Mouse (Mus musculus): Measurements from ENCODE around the gene BC035947. TPM values are rescaled to one million over a fixed set of nuclear protein-coding genes. Genes with fewer than 3 reads are reported as not detected.
A peak's percentile ranks its signal among the peaks of the same experiment; 100 is the strongest.
"Not testable (repeated sequence)": the region's sequence is repeated elsewhere in the genome, so short reads cannot be mapped to it uniquely, and the experiment has no call there.

BC035947 gene
- polyA plus RNA-seq, 1 experiment from 2014 or later = 1.0 TPM

- no peak overlapping the region for H3K4me3 ChIP-seq (replicated peaks)
- H3K4me2 ChIP-seq = no peak overlapping the region
- H3K9ac ChIP-seq (replicated peaks) = no peak overlapping the region
- ATAC-seq (ENCODE audit: low FRiP score) = peak; percentile 69
- no peaks in the 10 kb centered on the region for H3K36me3 ChIP-seq
- 60% methylated on average over 7 of the region's 7 CpGs for WGBS
- 0 out of 2 replicates have a peak overlapping the region, but pooled peaks have one; percentile 48 for H3K27ac ChIP-seq (replicated peaks)
- H3K9me3 ChIP-seq (replicated peaks) = no peaks in the 10 kb centered on the region
- H3K27me3 ChIP-seq (replicated peaks) = no peaks in the 10 kb centered on the region
- 0 out of 2 replicates have a peak, but pooled peaks cover 2% of the 10 kb centered on the region for H3K4me1 ChIP-seq
Observed at GRCm38 (mm10) chr1:78530500-78531215, 18.7 kb upstream of the BC035947 start.

- Histone ChIP-seq H3K27ac (replicated peaks) (no peak overlapping the region), H3K9ac (replicated peaks) (no peak overlapping the region), H3K4me3 (replicated peaks) (no peak overlapping the region), H3K4me2 (no peak overlapping the region), H3K36me3 (no peaks in the 10 kb centered on the region), H3K9me3 (replicated peaks) (no peaks in the 10 kb centered on the region), H3K4me1 (0 out of 2 replicates have a peak, but pooled peaks cover 2% of the 10 kb centered on the region), H3K27me3 (replicated peaks) (no peaks in the 10 kb centered on the region)
- ATAC-seq (ENCODE audit: low FRiP score) = no peak
- WGBS = 93% methylated on average over 8 of the region's 8 CpGs
Observed at GRCm38 (mm10) chr1:78529011-78529410, 17.1 kb upstream of the BC035947 start.

- Histone ChIP-seq H3K9me3 (replicated peaks) (no peaks in the 10 kb centered on the region), H3K4me1 (0 out of 2 replicates have a peak, but pooled peaks cover 2% of the 10 kb centered on the region), H3K27me3 (replicated peaks) (no peaks in the 10 kb centered on the region), H3K27ac (replicated peaks) (no peak overlapping the region), H3K4me3 (replicated peaks) (no peak overlapping the region), H3K9ac (replicated peaks) (no peak overlapping the region), H3K36me3 (no peaks in the 10 kb centered on the region), H3K4me2 (no peak overlapping the region)
- ATAC-seq (ENCODE audit: low FRiP score) = no peak
- WGBS = 95% methylated on average over 3 of the region's 3 CpGs
Observed at GRCm38 (mm10) chr1:78528356-78528755, 16.4 kb upstream of the BC035947 start.

GRCm38 (mm10) chr1:78525189-78525886, 13.4 kb upstream of the BC035947 start:
- Histone ChIP-seq H3K27me3 (replicated peaks) (no peaks in the 10 kb centered on the region), H3K36me3 (no peaks in the 10 kb centered on the region), H3K4me3 (replicated peaks) (no peak overlapping the region), H3K27ac (replicated peaks) (no peak overlapping the region), H3K9ac (replicated peaks) (no peak overlapping the region), H3K4me1 (no peaks in the 10 kb centered on the region), H3K4me2 (no peak overlapping the region), H3K9me3 (replicated peaks) (no peaks in the 10 kb centered on the region)
- WGBS = 45% methylated on average over 23 of the region's 23 CpGs
- ATAC-seq (ENCODE audit: low FRiP score) = no peak

DNA sequence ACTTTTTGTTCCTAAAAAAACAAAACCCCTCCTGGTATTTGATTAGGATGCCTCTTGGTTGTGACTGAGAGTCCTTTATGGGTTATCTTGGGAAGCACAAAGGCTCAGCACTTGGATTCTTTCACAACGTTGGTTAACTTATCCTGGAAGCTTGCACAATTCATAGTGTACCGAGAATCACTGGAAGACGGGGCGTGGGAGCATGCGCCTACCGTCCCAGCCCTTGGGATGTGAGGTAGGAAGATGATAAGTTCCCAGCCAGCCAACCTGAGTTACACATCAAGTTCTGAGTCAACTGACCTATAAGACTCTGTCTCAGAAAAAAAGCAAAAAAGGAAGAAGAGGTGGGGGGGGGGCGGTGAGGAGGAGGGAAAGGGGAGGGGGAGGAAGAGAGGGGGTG, 6.9 kb upstream of the BC035947 start:
- H3K36me3 ChIP-seq = no peaks in the 10 kb centered on the region
- H3K27ac ChIP-seq (replicated peaks) = no peak overlapping the region
- ATAC-seq (ENCODE audit: low FRiP score) = no peak
- WGBS = 88% methylated on average over 7 of the region's 7 CpGs
- H3K4me1 ChIP-seq = no peaks in the 10 kb centered on the region
- no peak overlapping the region for H3K4me2 ChIP-seq
- no peak overlapping the region for H3K4me3 ChIP-seq (replicated peaks)
- no peaks in the 10 kb centered on the region for H3K27me3 ChIP-seq (replicated peaks)
- H3K9me3 ChIP-seq (replicated peaks) = no peaks in the 10 kb centered on the region
- H3K9ac ChIP-seq (replicated peaks) = no peak overlapping the region

- Histone ChIP-seq H3K9me3 (replicated peaks) (no peaks in the 10 kb centered on the region), H3K4me1 (peaks cover 6% of the 10 kb centered on the region), H3K36me3 (no peaks in the 10 kb centered on the region), H3K27ac (replicated peaks) (no peak overlapping the region), H3K4me2 (no peak overlapping the region), H3K9ac (replicated peaks) (no peak overlapping the region), H3K27me3 (replicated peaks) (no peaks in the 10 kb centered on the region), H3K4me3 (replicated peaks) (no peak overlapping the region)
- no peak for ATAC-seq (ENCODE audit: low FRiP score)
- WGBS = 83% methylated on average over 8 of the region's 8 CpGs
Observed at GRCm38 (mm10) chr1:78512756-78513155, 798 bp upstream of the BC035947 start.

DNA sequence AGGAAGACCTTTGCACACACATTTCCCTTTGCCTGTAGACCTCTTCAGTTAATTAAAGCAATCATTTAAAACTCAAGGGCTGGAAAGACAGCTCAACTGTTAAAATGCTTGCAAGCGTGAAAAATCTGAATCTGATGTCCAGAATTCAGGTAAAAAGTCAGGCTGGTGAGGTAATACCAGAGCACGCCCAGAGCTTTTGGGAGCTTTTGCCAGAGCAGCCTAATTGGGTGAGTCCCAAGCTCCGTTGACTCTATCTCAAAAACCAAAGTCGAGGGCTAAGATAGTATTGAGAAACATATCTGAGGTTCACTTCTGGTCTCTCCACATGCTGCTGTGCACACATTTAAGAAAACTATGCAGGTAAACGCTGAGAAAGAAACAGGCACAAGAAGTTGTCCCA, 1.1 kb downstream of the BC035947 start, which contains the start of gene Mogat1:
Gene Mogat1 (plus strand): TSS at position 130 of the 400 bp plus-strand sequence.
- H3K36me3 ChIP-seq = no peaks in the 10 kb centered on the region
- no peaks in the 10 kb centered on the region for H3K27me3 ChIP-seq (replicated peaks)
- H3K9ac ChIP-seq (replicated peaks) = peak within 1 kb of the TSS; percentile 45
- H3K9me3 ChIP-seq (replicated peaks) = no peaks in the 10 kb centered on the region
- no peak within 1 kb of the TSS for H3K27ac ChIP-seq (replicated peaks)
- peak within 1 kb of the TSS; percentile 64 for H3K4me2 ChIP-seq
- ATAC-seq (ENCODE audit: low FRiP score) = no peak
- peaks cover 6% of the 10 kb centered on the region for H3K4me1 ChIP-seq
- H3K4me3 ChIP-seq (replicated peaks) = peak within 1 kb of the TSS; percentile 40
- 72% methylated on average over 5 of the region's 5 CpGs for WGBS

- no peak overlapping the region for H3K4me3 ChIP-seq (replicated peaks)
- no peaks in the 10 kb centered on the region for H3K9me3 ChIP-seq (replicated peaks)
- ATAC-seq (ENCODE audit: low FRiP score) = no peak
- H3K36me3 ChIP-seq = no peaks in the 10 kb centered on the region
- no peak overlapping the region for H3K9ac ChIP-seq (replicated peaks)
- H3K4me2 ChIP-seq = no peak overlapping the region
- WGBS = 51% methylated on average over 1 of the region's 1 CpGs
- no peaks in the 10 kb centered on the region for H3K27me3 ChIP-seq (replicated peaks)
- no peak overlapping the region for H3K27ac ChIP-seq (replicated peaks)
- peaks cover 6% of the 10 kb centered on the region for H3K4me1 ChIP-seq
Observed at GRCm38 (mm10) chr1:78507137-78507536, 4.8 kb downstream of the BC035947 start.

DNA sequence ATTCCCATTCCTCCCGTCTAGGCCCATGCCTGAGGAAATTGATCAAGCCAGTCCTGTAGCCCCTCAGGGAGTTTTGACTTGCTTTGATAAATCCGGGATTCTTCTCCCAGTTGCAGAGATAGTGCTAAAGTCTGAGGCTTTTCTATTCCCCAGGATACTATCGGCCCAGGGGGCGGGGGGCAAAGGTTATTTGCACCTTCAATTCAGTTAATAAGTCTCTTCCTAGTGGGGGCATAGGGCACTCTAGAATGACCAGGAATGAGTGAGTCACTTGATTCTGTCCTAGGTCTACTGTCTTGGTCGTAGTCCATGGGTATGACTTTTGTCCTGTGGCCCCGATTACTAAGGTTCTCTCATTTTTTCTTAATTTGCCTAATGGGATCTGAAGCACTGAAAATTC, 9.4 kb downstream of the BC035947 start:
- ATAC-seq (ENCODE audit: low FRiP score) = no peak
- Histone ChIP-seq H3K27ac (replicated peaks) (no peak overlapping the region), H3K27me3 (replicated peaks) (no peaks in the 10 kb centered on the region), H3K4me1 (no peaks in the 10 kb centered on the region), H3K9me3 (replicated peaks) (no peaks in the 10 kb centered on the region), H3K9ac (replicated peaks) (no peak overlapping the region), H3K36me3 (no peaks in the 10 kb centered on the region), H3K4me2 (no peak overlapping the region), H3K4me3 (replicated peaks) (no peak overlapping the region)
- 93% methylated on average over 6 of the region's 6 CpGs for WGBS

DNA sequence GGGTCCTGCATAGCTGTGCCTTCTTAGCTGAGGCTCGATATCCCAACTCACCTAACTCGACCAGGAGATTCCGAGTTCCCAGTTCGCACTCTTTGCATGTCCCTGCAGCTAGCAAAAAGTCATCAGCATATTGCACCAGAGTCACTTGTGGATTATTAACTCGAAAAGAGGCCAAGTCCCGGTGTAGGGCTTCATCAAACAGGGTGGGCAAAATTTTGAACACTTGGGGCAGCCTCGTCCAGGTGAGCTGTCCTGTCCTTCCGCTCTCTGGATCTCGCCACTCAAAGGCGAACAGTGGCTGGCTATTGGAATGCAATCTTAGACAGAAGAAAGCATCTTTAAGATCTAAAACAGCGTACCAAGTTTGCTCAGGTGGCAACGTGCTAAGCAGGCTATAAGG, 10.1 kb downstream of the BC035947 start:
- H3K4me1 ChIP-seq; H3K4me3 ChIP-seq (replicated peaks); H3K4me2 ChIP-seq; H3K36me3 ChIP-seq; H3K27me3 ChIP-seq (replicated peaks); H3K9ac ChIP-seq (replicated peaks); H3K9me3 ChIP-seq (replicated peaks); ATAC-seq (ENCODE audit: low FRiP score); H3K27ac ChIP-seq (replicated peaks): not testable (repeated sequence)
- WGBS = 93% methylated on average over 12 of the region's 12 CpGs

- WGBS = 93% methylated on average over 16 of the region's 16 CpGs
- Histone ChIP-seq H3K27me3 (replicated peaks) (no peaks in the 10 kb centered on the region), H3K9ac (replicated peaks) (no peak overlapping the region), H3K4me2 (no peak overlapping the region), H3K4me3 (replicated peaks) (no peak overlapping the region), H3K4me1 (no peaks in the 10 kb centered on the region), H3K36me3 (no peaks in the 10 kb centered on the region), H3K9me3 (replicated peaks) (no peaks in the 10 kb centered on the region), H3K27ac (replicated peaks) (no peak overlapping the region)
- no peak for ATAC-seq (ENCODE audit: low FRiP score)
Observed at GRCm38 (mm10) chr1:78501036-78501435, 10.9 kb downstream of the BC035947 start.

DNA sequence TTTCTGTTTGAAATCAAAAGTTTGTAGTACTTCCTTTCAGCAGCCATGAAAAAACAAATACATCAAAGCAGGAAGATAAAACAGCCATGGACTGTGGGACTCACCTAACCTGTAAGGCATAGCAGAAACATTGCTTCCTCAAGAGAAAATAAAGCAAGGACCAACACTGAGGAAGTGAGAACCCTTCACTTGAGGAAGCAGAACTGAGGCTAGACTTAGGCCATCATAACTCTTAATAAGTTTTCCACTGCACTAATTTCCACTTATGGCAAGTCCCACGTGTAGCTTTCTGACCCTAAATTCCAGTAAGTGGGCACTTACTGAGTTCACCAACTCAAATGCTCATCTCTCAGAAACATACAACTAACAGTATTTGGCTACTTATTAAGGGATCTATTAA, 21.8 kb downstream of the BC035947 start:
- peaks cover 21% of the 10 kb centered on the region for H3K4me1 ChIP-seq
- no peaks in the 10 kb centered on the region; the same call in 1 of the 2 replicates for H3K36me3 ChIP-seq
- no peak overlapping the region for H3K4me3 ChIP-seq (replicated peaks)
- no peaks in the 10 kb centered on the region for H3K9me3 ChIP-seq (replicated peaks)
- H3K27me3 ChIP-seq (replicated peaks) = peaks cover 5% of the 10 kb centered on the region; the same call in 1 of the 2 replicates
- H3K9ac ChIP-seq (replicated peaks) = no peak overlapping the region
- WGBS = 75% methylated on average over 1 of the region's 1 CpGs
- ATAC-seq (ENCODE audit: low FRiP score) = no peak
- H3K4me2 ChIP-seq = no peak overlapping the region
- no peak overlapping the region for H3K27ac ChIP-seq (replicated peaks)

Measured in neural tube, embryonic 15.5 days (tissue).